Mouse (Mus musculus): ENCODE data around the gene Atxn1. TPM values are rescaled to one million over a fixed set of nuclear protein-coding genes. Genes with fewer than 3 reads are reported as not detected.
A peak's percentile ranks its signal among the peaks of the same experiment; 100 is the strongest.

Atxn1 gene
- total and polyA plus RNA-seq, 3 experiments: 7.5 to 30.1 (median 27.3) TPM

DNA sequence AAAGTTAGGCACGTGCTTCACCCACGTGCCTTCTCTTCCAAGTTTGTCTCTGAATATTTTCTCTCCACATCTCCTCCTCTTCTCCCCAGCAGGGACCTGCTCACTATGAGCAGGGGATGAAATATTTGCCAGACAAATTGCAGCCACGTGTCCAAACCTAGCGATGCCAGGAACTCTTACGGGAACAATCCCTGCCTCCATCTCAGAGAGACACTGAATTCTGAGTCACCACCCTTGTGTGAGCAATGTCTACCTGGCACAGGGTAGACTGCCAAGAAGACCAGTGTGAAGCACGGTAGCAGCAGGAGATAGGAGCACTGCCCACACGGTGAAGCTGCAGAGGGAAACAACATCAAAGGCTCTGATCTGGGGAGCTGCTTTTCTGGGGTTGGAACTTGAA is 394.9 kb downstream of the Atxn1 start:
- no peaks in the 10 kb centered on the region for H3K36me3 ChIP-seq (ENCODE audit: control insufficient read depth, insufficient read depth, low read length)
- no peaks in the 10 kb centered on the region for H3K79me2 ChIP-seq (replicated peaks; ENCODE audit: control insufficient read depth, insufficient read depth, low read length)
- TF ChIP-seq CTCF (IDR thresholded peaks at IDR 0.05): no peak
- no peak for TF ChIP-seq POLR2A (IDR thresholded peaks at IDR 0.05; ENCODE audit: insufficient read depth, low read depth, low read length)
- TF ChIP-seq EP300 (IDR thresholded peaks at IDR 0.05; ENCODE audit: insufficient read depth, low read depth, low read length): no peak
- intact Hi-C loops (cut with DNase I): loop anchor here (2.0 to 5.0 kb wide), 2 partner anchors 31 to 592 kb away; no protein-coding TSS in a partner anchor
- no peak overlapping the region for H3K9ac ChIP-seq (ENCODE audit: low read depth, low read length)
- 32% methylated on average over 7 of the region's 7 CpGs for WGBS
- no peak overlapping the region for H3K4me3 ChIP-seq
- H3K4me1 ChIP-seq (ENCODE audit: control insufficient read depth, insufficient read depth, low read length): peaks cover 3% of the 10 kb centered on the region
- no peaks in the 10 kb centered on the region for H3K27me3 ChIP-seq (ENCODE audit: control insufficient read depth, insufficient read depth, low read length)
- no peak overlapping the region for H3K27ac ChIP-seq
- DNase-seq: peak in 1 of 2 experiments; percentile 25

GRCm38 (mm10) chr13:45564946-45565345 is 399.9 kb downstream of the Atxn1 start:
- H3K79me2 ChIP-seq (replicated peaks; ENCODE audit: control insufficient read depth, insufficient read depth, low read length): no peaks in the 10 kb centered on the region
- TF ChIP-seq EP300 (IDR thresholded peaks at IDR 0.05; ENCODE audit: insufficient read depth, low read depth, low read length) (no peak), POLR2A (IDR thresholded peaks at IDR 0.05; ENCODE audit: insufficient read depth, low read depth, low read length) (no peak), CTCF (IDR thresholded peaks at IDR 0.05) (no peak)
- no peaks in the 10 kb centered on the region for H3K27me3 ChIP-seq (ENCODE audit: control insufficient read depth, insufficient read depth, low read length)
- no peak overlapping the region for H3K27ac ChIP-seq
- 78% methylated on average over 4 of the region's 4 CpGs for WGBS
- peaks cover 7% of the 10 kb centered on the region for H3K36me3 ChIP-seq (ENCODE audit: control insufficient read depth, insufficient read depth, low read length)
- H3K4me1 ChIP-seq (ENCODE audit: control insufficient read depth, insufficient read depth, low read length): peaks cover 6% of the 10 kb centered on the region
- H3K4me3 ChIP-seq: no peak overlapping the region
- intact Hi-C loops (cut with DNase I): no loop called here
- no peak overlapping the region for H3K9ac ChIP-seq (ENCODE audit: low read depth, low read length)
- DNase-seq: no peak

- DNase-seq: no peak
- 68% methylated on average over 9 of the region's 9 CpGs for WGBS
- Histone ChIP-seq H3K9ac (ENCODE audit: low read depth, low read length) (no peak overlapping the region), H3K79me2 (replicated peaks; ENCODE audit: control insufficient read depth, insufficient read depth, low read length) (no peaks in the 10 kb centered on the region), H3K4me3 (no peak overlapping the region), H3K36me3 (ENCODE audit: control insufficient read depth, insufficient read depth, low read length) (peaks cover 7% of the 10 kb centered on the region), H3K4me1 (ENCODE audit: control insufficient read depth, insufficient read depth, low read length) (peaks cover 4% of the 10 kb centered on the region; the same call in 1 of the 2 replicates), H3K27me3 (ENCODE audit: control insufficient read depth, insufficient read depth, low read length) (no peaks in the 10 kb centered on the region), H3K27ac (peak overlapping the region; percentile 43)
- TF ChIP-seq POLR2A (IDR thresholded peaks at IDR 0.05; ENCODE audit: insufficient read depth, low read depth, low read length) (no peak), EP300 (IDR thresholded peaks at IDR 0.05; ENCODE audit: insufficient read depth, low read depth, low read length) (no peak), CTCF (IDR thresholded peaks at IDR 0.05) (no peak)
- intact Hi-C loops (cut with DNase I): no loop called here
These were observed 402.8 kb downstream of the Atxn1 start for GRCm38 (mm10) chr13:45562011-45562410.

- intact Hi-C loops (cut with DNase I): no loop called here
- TF ChIP-seq CTCF (IDR thresholded peaks at IDR 0.05): peak; percentile 66
- TF ChIP-seq POLR2A (IDR thresholded peaks at IDR 0.05; ENCODE audit: insufficient read depth, low read depth, low read length): no peak
- no peak overlapping the region for H3K27ac ChIP-seq
- no peak for DNase-seq
- H3K27me3 ChIP-seq (ENCODE audit: control insufficient read depth, insufficient read depth, low read length): no peaks in the 10 kb centered on the region
- H3K4me1 ChIP-seq (ENCODE audit: control insufficient read depth, insufficient read depth, low read length): peaks cover 4% of the 10 kb centered on the region; the same call in 1 of the 2 replicates
- no peak overlapping the region for H3K4me3 ChIP-seq
- WGBS: 70% methylated on average over 7 of the region's 7 CpGs
- no peak overlapping the region for H3K9ac ChIP-seq (ENCODE audit: low read depth, low read length)
- H3K79me2 ChIP-seq (replicated peaks; ENCODE audit: control insufficient read depth, insufficient read depth, low read length): no peaks in the 10 kb centered on the region
- H3K36me3 ChIP-seq (ENCODE audit: control insufficient read depth, insufficient read depth, low read length): peaks cover 7% of the 10 kb centered on the region
These were observed 404.3 kb downstream of the Atxn1 start for GRCm38 (mm10) chr13:45560543-45560942.

- H3K36me3 ChIP-seq (ENCODE audit: control insufficient read depth, insufficient read depth, low read length): peaks cover 7% of the 10 kb centered on the region
- 84% methylated on average over 3 of the region's 3 CpGs for WGBS
- no peaks in the 10 kb centered on the region for H3K79me2 ChIP-seq (replicated peaks; ENCODE audit: control insufficient read depth, insufficient read depth, low read length)
- no peak overlapping the region for H3K4me3 ChIP-seq
- H3K27ac ChIP-seq: no peak overlapping the region
- intact Hi-C loops (cut with DNase I): no loop called here
- no peak overlapping the region for H3K9ac ChIP-seq (ENCODE audit: low read depth, low read length)
- peaks cover 4% of the 10 kb centered on the region; the same call in 1 of the 2 replicates for H3K4me1 ChIP-seq (ENCODE audit: control insufficient read depth, insufficient read depth, low read length)
- DNase-seq: no peak
- TF ChIP-seq CTCF (IDR thresholded peaks at IDR 0.05) (no peak), POLR2A (IDR thresholded peaks at IDR 0.05; ENCODE audit: insufficient read depth, low read depth, low read length) (no peak), EP300 (IDR thresholded peaks at IDR 0.05; ENCODE audit: insufficient read depth, low read depth, low read length) (no peak)
- H3K27me3 ChIP-seq (ENCODE audit: control insufficient read depth, insufficient read depth, low read length): no peaks in the 10 kb centered on the region
These were observed 405.6 kb downstream of the Atxn1 start for GRCm38 (mm10) chr13:45559258-45559657.

GRCm38 (mm10) chr13:45558367-45558766 is 406.4 kb downstream of the Atxn1 start:
- H3K4me1 ChIP-seq (ENCODE audit: control insufficient read depth, insufficient read depth, low read length): peaks cover 4% of the 10 kb centered on the region; the same call in 1 of the 2 replicates
- DNase-seq: no peak
- TF ChIP-seq CTCF (IDR thresholded peaks at IDR 0.05) (no peak), EP300 (IDR thresholded peaks at IDR 0.05; ENCODE audit: insufficient read depth, low read depth, low read length) (no peak), POLR2A (IDR thresholded peaks at IDR 0.05; ENCODE audit: insufficient read depth, low read depth, low read length) (no peak)
- H3K27me3 ChIP-seq (ENCODE audit: control insufficient read depth, insufficient read depth, low read length): no peaks in the 10 kb centered on the region
- H3K27ac ChIP-seq: no peak overlapping the region
- no peak overlapping the region for H3K4me3 ChIP-seq
- intact Hi-C loops (cut with DNase I): no loop called here
- H3K9ac ChIP-seq (ENCODE audit: low read depth, low read length): no peak overlapping the region
- peaks cover 7% of the 10 kb centered on the region for H3K36me3 ChIP-seq (ENCODE audit: control insufficient read depth, insufficient read depth, low read length)
- WGBS: 87% methylated on average over 4 of the region's 4 CpGs
- no peaks in the 10 kb centered on the region for H3K79me2 ChIP-seq (replicated peaks; ENCODE audit: control insufficient read depth, insufficient read depth, low read length)

All from heart, adult 2 months (tissue).